Mouse (Mus musculus): ENCODE measurements at regions not wholly inside any gene's neighbourhood (a gene's known extent, or its start where the extent isn't known, plus 50 kb on each side); places are given as distances from the start of the nearest gene placed in this dataset.

GRCm38 (mm10) chr3:77993700-77994099 is 1292.6 kb downstream of the Rapgef2 start:
- DNase-seq, result no peak

DNA sequence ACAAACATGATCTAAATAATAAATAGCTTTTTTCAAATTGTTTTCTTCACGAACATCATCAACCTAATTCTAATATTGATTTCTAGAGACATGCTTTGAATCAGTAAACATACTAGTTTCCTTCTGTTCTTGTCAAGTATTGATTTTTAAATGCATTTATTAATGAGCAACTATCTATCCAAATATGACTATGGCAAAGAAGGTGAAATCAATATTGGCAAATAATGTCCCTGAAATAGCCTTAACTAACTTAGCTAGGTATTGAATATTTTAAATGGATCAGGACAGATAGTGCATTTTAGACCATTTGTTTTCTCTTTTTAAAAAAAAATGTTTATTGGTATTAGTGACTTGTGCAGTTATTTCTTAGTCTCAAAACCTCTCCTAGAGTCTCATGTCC is 1341.5 kb downstream of the Rapgef2 start:
- DNase-seq, result no peak

- DNase-seq, result no peak
Observed at GRCm38 (mm10) chr3:77897244-77897643, 1389.1 kb downstream of the Rapgef2 start.

DNA sequence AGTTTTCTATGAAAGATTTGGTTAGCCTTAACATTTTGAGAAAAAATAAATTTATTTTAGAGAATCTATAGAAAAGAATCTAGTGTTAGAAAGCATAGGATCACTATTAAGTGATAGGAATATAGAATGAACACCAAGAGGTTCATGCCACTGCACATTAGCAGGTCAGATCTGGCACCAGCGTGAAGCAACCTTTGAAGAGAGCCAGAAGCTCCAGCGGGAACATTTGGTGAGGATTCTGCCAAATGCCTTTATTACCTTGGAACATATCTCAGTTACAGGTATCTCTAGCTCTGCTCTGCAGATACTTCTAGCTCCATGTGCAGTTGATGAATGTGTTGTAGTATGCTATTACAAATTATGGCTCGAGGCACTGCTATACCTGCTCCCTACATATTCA is 1398.7 kb downstream of the Rapgef2 start:
- peak; percentile 62 for DNase-seq

DNA sequence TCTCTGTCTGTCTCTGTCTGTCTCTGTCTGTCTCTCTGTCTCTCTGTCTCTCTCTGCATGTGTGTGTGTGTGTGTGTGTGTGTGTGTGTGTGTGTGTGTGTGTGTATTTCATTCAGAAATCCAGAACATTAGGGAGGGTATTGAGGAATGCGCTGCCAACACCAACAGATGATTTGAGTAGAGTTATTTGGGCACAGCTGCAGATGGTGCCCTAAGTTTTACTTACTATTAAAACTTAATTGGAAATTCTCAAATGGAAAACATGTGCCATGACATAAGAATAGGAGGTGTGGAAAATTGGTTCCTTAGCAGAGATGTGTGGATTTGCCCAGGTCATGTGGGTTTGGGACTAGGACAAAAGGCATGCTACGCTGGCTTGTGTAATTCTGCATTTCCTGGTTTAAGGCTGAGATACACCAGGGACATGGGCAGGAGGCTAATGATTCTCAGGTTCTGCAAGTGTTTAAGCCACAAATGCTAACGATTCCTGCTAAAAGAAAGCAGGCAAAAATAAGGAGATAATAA is 1437.5 kb downstream of the Rapgef2 start:
- no peak for DNase-seq

GRCm38 (mm10) chr3:77832230-77832805 is 1454.0 kb downstream of the Rapgef2 start:
- no peak for DNase-seq

GRCm38 (mm10) chr3:77831760-77832159 is 1454.6 kb downstream of the Rapgef2 start:
- DNase-seq, result no peak

- DNase-seq, result no peak
Observed at GRCm38 (mm10) chr3:77831256-77831655, 1455.1 kb downstream of the Rapgef2 start.

- no peak for DNase-seq
Observed at GRCm38 (mm10) chr3:77830219-77830618, 1456.1 kb downstream of the Rapgef2 start.

DNA sequence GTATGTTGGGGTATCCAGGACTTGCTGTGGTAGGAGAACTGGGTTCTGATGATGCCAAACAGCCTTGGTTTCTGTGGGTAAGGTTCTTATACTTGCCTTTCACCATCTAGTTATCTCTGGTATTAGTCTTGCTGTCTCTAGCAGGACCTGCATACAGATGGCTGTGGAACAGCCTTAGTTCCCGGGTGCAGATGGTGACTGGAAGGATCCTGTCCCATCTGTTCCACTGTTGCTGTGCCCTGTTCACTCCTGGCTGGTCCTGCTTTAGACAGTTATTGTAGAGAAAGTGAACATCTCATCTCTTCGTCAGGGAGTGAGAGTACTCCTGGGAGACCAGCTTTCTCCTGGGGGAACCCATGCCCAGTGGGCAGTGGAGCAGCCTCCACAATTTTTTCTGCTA is 1485.5 kb downstream of the Rapgef2 start:
- no peak for DNase-seq

- DNase-seq, result no peak
Observed at GRCm38 (mm10) chr3:77781783-77782182, 1504.5 kb downstream of the Rapgef2 start.

GRCm38 (mm10) chr3:77781332-77781731 is 1505.0 kb downstream of the Rapgef2 start:
- DNase-seq, result no peak

GRCm38 (mm10) chr3:77758840-77759361 is 1527.4 kb downstream of the Rapgef2 start:
- DNase-seq, result no peak

DNA sequence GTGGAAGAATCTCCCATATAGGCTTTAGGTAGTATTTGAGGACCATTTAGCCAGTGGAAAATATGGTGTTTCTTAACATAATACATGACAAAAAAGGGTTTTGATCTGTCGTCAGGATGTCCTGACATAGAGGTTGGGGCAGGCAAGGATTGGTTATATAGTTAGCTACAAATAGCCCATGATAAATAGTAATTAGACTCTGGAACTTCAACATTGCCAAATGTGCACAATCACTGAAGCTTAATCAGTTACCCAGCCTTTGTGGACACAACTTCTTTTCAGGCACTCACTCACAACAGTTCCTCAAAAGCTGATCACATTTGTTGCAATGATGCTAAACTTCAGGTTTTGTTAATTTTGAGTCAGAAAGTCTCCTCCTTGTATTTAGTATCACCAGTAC is 1528.0 kb downstream of the Rapgef2 start:
- DNase-seq, result no peak

DNA sequence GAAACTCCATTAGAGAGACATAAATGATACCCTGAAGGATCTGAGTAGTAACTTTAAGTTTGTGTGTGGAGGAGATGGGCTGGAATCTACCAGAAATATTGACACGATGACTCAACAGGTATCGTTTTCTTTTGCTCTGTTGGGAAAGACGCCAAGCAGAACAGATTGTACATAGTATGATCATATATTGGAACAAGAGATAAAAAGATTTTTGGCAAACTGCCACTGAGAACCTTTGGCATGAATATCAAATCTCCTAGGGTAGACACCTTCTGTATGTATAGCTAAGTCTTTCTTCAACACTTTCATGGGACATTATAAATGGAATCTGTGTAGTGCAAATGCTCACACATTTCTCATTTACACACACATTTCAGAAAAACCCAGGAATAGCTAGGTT is 1544.2 kb downstream of the Rapgef2 start:
- no peak for DNase-seq

- no peak for DNase-seq
Observed at GRCm38 (mm10) chr3:77717840-77718239, 1568.5 kb downstream of the Rapgef2 start.

DNA sequence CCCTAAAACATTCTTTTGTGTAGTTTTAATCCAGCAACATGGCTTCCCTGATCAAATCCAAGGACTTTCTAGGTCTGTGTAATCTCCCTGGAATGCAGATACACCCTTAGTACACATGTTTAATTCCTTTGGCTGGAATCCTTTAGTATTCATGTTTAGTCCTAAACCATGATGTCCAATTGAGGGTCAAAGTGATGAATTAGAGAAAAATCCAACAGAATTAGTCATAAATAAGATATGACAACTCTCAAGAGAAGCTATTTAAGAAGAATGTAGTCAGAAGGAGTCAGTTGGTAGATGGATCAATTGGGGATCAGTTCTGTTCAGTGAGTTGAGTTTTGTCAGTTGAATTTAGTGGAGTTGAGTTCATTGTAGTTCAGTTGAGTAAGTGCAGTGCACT is 1590.7 kb downstream of the Rapgef2 start:
- DNase-seq, result no peak

DNA sequence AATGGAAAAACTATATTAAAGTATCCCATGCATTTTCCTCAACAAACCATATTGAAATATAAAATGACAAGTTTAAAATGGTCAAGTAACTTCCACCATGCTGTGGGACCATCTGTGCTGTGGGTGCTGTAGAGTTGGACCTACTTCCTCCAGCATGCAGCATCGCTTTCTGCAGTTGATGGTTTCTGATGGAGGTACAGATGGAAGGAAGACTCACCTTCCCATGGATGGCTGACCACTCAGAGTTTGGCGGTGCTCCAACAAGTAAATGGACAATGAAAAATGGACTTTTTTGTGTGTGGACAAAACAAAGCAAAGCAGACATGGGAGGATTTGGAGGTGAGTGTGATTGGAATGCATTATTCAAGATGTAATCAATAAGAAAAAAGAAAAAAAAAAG is 1592.3 kb downstream of the Fstl5 start:
- DNase-seq, result no peak

DNA sequence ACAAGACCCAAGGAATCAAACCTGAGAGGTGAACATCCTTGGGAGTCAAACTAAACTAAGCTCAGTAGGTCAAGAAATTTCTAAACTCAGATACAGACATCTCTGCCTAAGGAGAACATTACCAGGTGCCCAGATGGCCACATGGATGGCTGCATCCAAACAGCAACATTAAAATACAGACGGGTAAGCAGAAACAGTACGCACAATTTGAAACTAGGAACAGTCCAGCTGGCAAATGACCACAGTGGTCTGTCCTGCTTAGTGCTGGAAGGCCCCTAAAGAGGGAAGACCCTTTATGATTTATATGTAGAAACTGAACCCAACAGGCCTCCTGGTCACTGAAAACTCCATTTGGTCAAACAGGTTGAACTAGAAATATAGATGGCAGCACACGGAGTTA is 1579.8 kb downstream of the Fstl5 start:
- no peak for DNase-seq

Data from heart, adult 11 months (tissue).